Mouse (Mus musculus) heart, adult 2 months (tissue): ENCODE results near the gene Slc27a4. TPM values are rescaled to one million over a fixed set of nuclear protein-coding genes. Genes with fewer than 3 reads are reported as not detected.

ENCODE experiments used
- DNase-seq, 2 experiments: peaks; one replicate each; pipeline ENCODE4 v3.0.0; 2021
- H3K27ac ChIP-seq: fragments of 200-600 bp; 2 replicates; pipeline ENCODE4 v1.8.1; 2022
- H3K27me3 ChIP-seq: fragments of 200-500 bp; 2 replicates; pipeline ENCODE4 v1.6.1; 2012; ENCODE audit warnings: mild to moderate bottlenecking, low read length, inconsistent platforms, mixed read lengths; ENCODE audit not compliant: control insufficient read depth, insufficient read depth
- H3K36me3 ChIP-seq: fragments of 200-500 bp; 2 replicates; pipeline ENCODE4 v1.6.1; 2012; ENCODE audit warnings: low read length, inconsistent platforms; ENCODE audit not compliant: control insufficient read depth, insufficient read depth
- H3K4me1 ChIP-seq: fragments of 200-500 bp; 2 replicates; pipeline ENCODE4 v1.6.1; 2011; ENCODE audit warnings: low read length; ENCODE audit not compliant: control insufficient read depth, insufficient read depth
- H3K4me3 ChIP-seq: fragments of 200-600 bp; 2 replicates; pipeline ENCODE4 v1.8.1; 2022
- H3K79me2 ChIP-seq: fragments of 200-500 bp; replicated peaks from 2 replicates; pipeline ENCODE4 v1.6.1; 2012; ENCODE audit warnings: mild to moderate bottlenecking, inconsistent platforms, low read length, moderate library complexity, mixed read lengths; ENCODE audit not compliant: control insufficient read depth, insufficient read depth
- H3K9ac ChIP-seq: fragments of 200-500 bp; 2 replicates; pipeline ENCODE4 v1.6.1; 2012; ENCODE audit warnings: low read depth, mild to moderate bottlenecking, control low read depth, inconsistent platforms, low read length, mixed read lengths
- CTCF ChIP-seq: fragments of 200-600 bp; IDR thresholded peaks from 2 replicates; pipeline ENCODE4 v1.8.1; 2022; ENCODE audit warnings: antibody characterized with exemption, mild to moderate bottlenecking, moderate library complexity
- EP300 ChIP-seq: fragments of 200-500 bp; IDR thresholded peaks from 2 replicates; pipeline ENCODE4 v1.6.1; 2011; ENCODE audit warnings: low read depth, low read length, control low read depth; ENCODE audit not compliant: insufficient read depth
- POLR2A ChIP-seq: fragments of 200-500 bp; IDR thresholded peaks from 2 replicates; pipeline ENCODE4 v1.6.1; 2011; ENCODE audit warnings: mild to moderate bottlenecking, low read depth, low read length, control low read depth; ENCODE audit not compliant: insufficient read depth
- WGBS: fragments of 180-500 bp; shearing (Covaris S2); methylation state at CpG from one replicate; pipeline ENCODE4 v1.1.7; 2018; 5-methylcytosine and 5-hydroxymethylcytosine counted together
- intact Hi-C: fragments of 180-260 bp; cut with DNase I; formaldehyde crosslinking; loops from one replicate; pipeline ENCODE4 v1.15.1; 2025
- polyA plus RNA-seq: library from polyadenylated mRNA; depleted of rRNA; stranded (reverse); fragments of >200 nt; gene quantifications from 2 replicates; pipeline ENCODE4 v1.2.3, GENCODE M21; 2012
- total RNA-seq, 2 experiments: library from RNA; stranded (reverse); gene quantifications; 2 replicates each; pipeline ENCODE4 v1.2.3; 2021

Slc27a4 gene
- total and polyA plus RNA-seq, 3 experiments: 16.6 to 18.0 (median 17.0) TPM

- Histone ChIP-seq H3K27ac (no peak overlapping the region), H3K4me1 (peaks cover 7% of the 10 kb centered on the region), H3K4me3 (no peak overlapping the region), H3K27me3 (no peaks in the 10 kb centered on the region), H3K79me2 (no peaks in the 10 kb centered on the region), H3K36me3 (no peaks in the 10 kb centered on the region), H3K9ac (no peak overlapping the region)
- DNase-seq: peak; percentile 79 to 86
- TF ChIP-seq CTCF (peak; percentile 90), EP300 (peak; percentile 69; the same call in 1 of the 2 replicates), POLR2A (no peak)
- WGBS: 33% methylated on average over 8 of the region's 8 CpGs
- intact Hi-C loops: loop anchor here (2.0 to 5.0 kb wide), 3 partner anchors 41 to 90 kb away; no protein-coding TSS in a partner anchor
Measured at GRCm38 (mm10) chr2:29817426-29818232, 15.2 kb downstream of the Slc27a4 start.

GRCm38 (mm10) chr2:29819363-29819762, 16.9 kb downstream of the Slc27a4 start:
- 28% methylated on average over 2 of the region's 2 CpGs for WGBS
- no peak overlapping the region for H3K9ac ChIP-seq
- intact Hi-C loops: loop anchor here (2.0 to 5.0 kb wide), 2 partner anchors 55 to 88 kb away; no protein-coding TSS in a partner anchor

GRCm38 (mm10) chr2:29820025-29820817, 17.8 kb downstream of the Slc27a4 start, which contains the start of gene Urm1:
Urm1 (plus strand) TSS chr2:29820075.
- intact Hi-C loops: loop anchor here (10.0 kb wide), 1 partner anchor 145 kb away; the partner anchor contains the start of gene Sptan1
- no peaks in the 10 kb centered on the region for H3K79me2 ChIP-seq
- peak within 1 kb of the TSS; percentile 73 for H3K9ac ChIP-seq
- peak within 1 kb of the TSS; percentile 81 for H3K27ac ChIP-seq
- TF ChIP-seq CTCF (no peak), POLR2A (no peak; the same call in 1 of the 2 replicates), EP300 (no peak)
- H3K4me1 ChIP-seq: peaks cover 7% of the 10 kb centered on the region
- no peaks in the 10 kb centered on the region for H3K36me3 ChIP-seq
- WGBS: under 1% methylated on average over 35 of the region's 35 CpGs
- H3K4me3 ChIP-seq: peak within 1 kb of the TSS; percentile 55
- no peaks in the 10 kb centered on the region for H3K27me3 ChIP-seq
- peak; percentile 73 to 75 for DNase-seq

More at GRCm38 (mm10) chr2:29819363-29819762, 16.9 kb downstream of the Slc27a4 start:
- Histone ChIP-seq H3K27ac (no peak overlapping the region), H3K4me3 (no peak overlapping the region), H3K36me3 (no peaks in the 10 kb centered on the region), H3K79me2 (no peaks in the 10 kb centered on the region), H3K4me1 (peaks cover 7% of the 10 kb centered on the region), H3K27me3 (no peaks in the 10 kb centered on the region)
- no peak for DNase-seq
- TF ChIP-seq CTCF: no peak
- TF ChIP-seq POLR2A: no peak
- TF ChIP-seq EP300: no peak

GRCm38 (mm10) chr2:29826318-29826925, 24.0 kb downstream of the Slc27a4 start:
- peak overlapping the region; percentile 90 for H3K27ac ChIP-seq
- intact Hi-C loops: loop anchor here (2.0 to 10.0 kb wide), 4 partner anchors 24 to 138 kb away; partner anchors contain the start of genes Coq4, Slc27a4 and Sptan1
- DNase-seq: no peak
- peaks cover 3% of the 10 kb centered on the region for H3K4me1 ChIP-seq
- H3K36me3 ChIP-seq: no peaks in the 10 kb centered on the region
- H3K4me3 ChIP-seq: peak overlapping the region; percentile 92
- H3K27me3 ChIP-seq: no peaks in the 10 kb centered on the region
- WGBS: 9% methylated on average over 11 of the region's 11 CpGs
- peaks cover 14% of the 10 kb centered on the region for H3K79me2 ChIP-seq
- no peak for TF ChIP-seq POLR2A
- no peak for TF ChIP-seq CTCF
- TF ChIP-seq EP300: no peak
- H3K9ac ChIP-seq: peak overlapping the region; percentile 67

- Histone ChIP-seq H3K4me3 (peak overlapping the region; percentile 92), H3K36me3 (no peaks in the 10 kb centered on the region), H3K27me3 (no peaks in the 10 kb centered on the region), H3K4me1 (peaks cover 3% of the 10 kb centered on the region), H3K27ac (peak overlapping the region; percentile 90), H3K79me2 (peaks cover 14% of the 10 kb centered on the region), H3K9ac (peak overlapping the region; percentile 75)
- TF ChIP-seq POLR2A (peak; percentile 66), EP300 (peak; percentile 60; the same call in 1 of the 2 replicates), CTCF (no peak)
- peak; percentile 95 to 97 for DNase-seq
- under 1% methylated on average over 48 of the region's 48 CpGs for WGBS
- intact Hi-C loops: loop anchor here (2.0 to 10.0 kb wide), 4 partner anchors 24 to 138 kb away; partner anchors contain the start of genes Coq4, Slc27a4 and Sptan1
Measured at GRCm38 (mm10) chr2:29826926-29827708, 24.7 kb downstream of the Slc27a4 start.
